Comparison of ENCODE assay signal across 3 mouse cellular contexts in the genomic region with DNA sequence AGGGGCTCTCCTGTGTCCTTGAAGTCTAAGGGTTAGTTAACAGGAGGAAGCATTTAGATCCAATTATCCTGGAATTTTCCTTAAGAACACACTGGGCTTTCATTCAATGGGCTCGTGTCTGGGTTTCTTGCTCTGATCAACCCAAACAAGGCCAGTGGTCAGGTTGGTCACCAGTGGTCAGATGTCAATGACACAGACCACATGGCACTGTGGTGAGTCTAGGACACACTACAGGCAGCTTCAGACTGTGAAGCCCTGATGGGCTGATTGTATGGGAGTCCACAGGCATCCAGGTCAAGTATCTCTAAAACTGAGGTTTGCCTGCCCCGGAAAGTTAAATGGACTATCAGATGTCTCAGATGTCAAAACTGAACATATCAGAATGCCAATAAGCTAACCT.
"Had no signal": no experiment of that assay in that cellular context is flagged by ENCODE, and none has a peak within 500 bp of the region (broad histone marks: within the 10 kb centered on the region; RNA-seq: fewer than 3 reads in every experiment).

No protein-coding gene starts in this region.

- DNase-seq: liver; liver, embryonic 13.5 days; thymus, postnatal 14 days had no signal
